ENCODE assay signal across 19 mouse cellular contexts in genomic region chr7:96734315-96735058, GRCm38 (mm10).
A peak's percentile ranks its signal among the peaks of the same experiment; 100 is the strongest.
DNase-seq lines count a peak whose midpoint lies in the region; ATAC-seq and TF ChIP-seq lines count a peak whose summit lies in the region.
"Had no signal": no experiment of that assay in that cellular context is flagged by ENCODE, and none has a peak within 500 bp of the region (broad histone marks: within the 10 kb centered on the region; RNA-seq: fewer than 3 reads in every experiment).

No protein-coding gene starts in this region.

- no peak for TF ChIP-seq EP300 in heart, adult 2 months (IDR thresholded peaks at IDR 0.05; ENCODE audit: insufficient read depth, low read depth, low read length)

- no peak overlapping the region for H3K9ac ChIP-seq in heart, adult 2 months (ENCODE audit: low read depth, low read length)
- no peak overlapping the region for H3K9ac ChIP-seq in forebrain, embryonic 12.5 days
- H3K9ac ChIP-seq: forebrain, embryonic 13.5 days; hindbrain, embryonic 12.5 days; neural tube, embryonic 13.5 days had no signal

- TF ChIP-seq CTCF in layer of hippocampus, adult 2 months (conservative IDR thresholded peaks at IDR 0.05): no peak
- no peak for TF ChIP-seq CTCF in heart, adult 2 months (IDR thresholded peaks at IDR 0.05)

- peak; percentile 90 for ATAC-seq in common myeloid progenitor, adult 5-6 weeks (replicated peaks; ENCODE audit: low read depth, poor library complexity, severe bottlenecking)
- ATAC-seq in hematopoietic stem cell, adult 5-6 weeks (replicated peaks in 1 of 2; ENCODE audit: insufficient read depth in 1 of 2, low FRiP score in 2 of 2, low TSS enrichment in 1 of 2, low read depth in 1 of 2, poor library complexity in 2 of 2, severe bottlenecking in 2 of 2): peak; percentile 85
- ATAC-seq in megakaryocyte progenitor cell, adult 5-6 weeks (replicated peaks; ENCODE audit: poor library complexity): peak; percentile 70
- ATAC-seq in forebrain, embryonic 12.5 days (ENCODE audit: low FRiP score): no peak
- ATAC-seq: forebrain, embryonic 13.5 days had no signal

- no peak overlapping the region for H3K4me3 ChIP-seq in layer of hippocampus, adult 2 months
- H3K4me3 ChIP-seq in heart, adult 2 months: no peak overlapping the region
- no peak overlapping the region for H3K4me3 ChIP-seq in forebrain, embryonic 12.5 days (replicated peaks)
- H3K4me3 ChIP-seq: forebrain, embryonic 13.5 days; hindbrain, embryonic 12.5 days; midbrain, embryonic 10.5 days; neural tube, embryonic 13.5 days had no signal

- no peak for TF ChIP-seq POLR2A in heart, adult 2 months (IDR thresholded peaks at IDR 0.05; ENCODE audit: insufficient read depth, low read depth, low read length)

- DNase-seq in layer of hippocampus, adult 2 months (ENCODE audit: low spot score in 2 of 2): no peak
- DNase-seq in layer of hippocampus, postnatal 10 days (ENCODE audit: low spot score in 2 of 2): no peak
- DNase-seq in heart, adult 2 months: no peak
- no peak for DNase-seq in frontal cortex, postnatal 25 days (ENCODE audit: low spot score in 2 of 2)
- DNase-seq: adrenal gland, adult 8-10 months; cerebellum, adult 11 months; cerebellum, postnatal 25 days; layer of hippocampus, postnatal 36 days; left cerebral cortex, postnatal 4 days; lung, postnatal 14 days; right cerebral cortex, postnatal 4 days had no signal

- peak overlapping the region; percentile 8; the same call in 1 of the 2 replicates for H3K27ac ChIP-seq in layer of hippocampus, adult 2 months
- H3K27ac ChIP-seq in heart, adult 2 months: no peak overlapping the region
- no peak overlapping the region for H3K27ac ChIP-seq in forebrain, embryonic 12.5 days
- H3K27ac ChIP-seq: forebrain, embryonic 13.5 days; hindbrain, embryonic 12.5 days; midbrain, embryonic 10.5 days; neural tube, embryonic 13.5 days had no signal

- H3K9me3 ChIP-seq in forebrain, embryonic 12.5 days: no peaks in the 10 kb centered on the region
- H3K9me3 ChIP-seq: forebrain, embryonic 13.5 days; hindbrain, embryonic 12.5 days; midbrain, embryonic 10.5 days; neural tube, embryonic 13.5 days had no signal

- H3K4me2 ChIP-seq in forebrain, embryonic 12.5 days: no peak overlapping the region
- H3K4me2 ChIP-seq: forebrain, embryonic 13.5 days; hindbrain, embryonic 12.5 days; neural tube, embryonic 13.5 days had no signal

- 60% methylated on average over 7 of the region's 7 CpGs for WGBS in heart, adult 2 months
- WGBS in forebrain, embryonic 12.5 days: 93% methylated on average over 7 of the region's 7 CpGs

- intact Hi-C loops in heart, adult 2 months (cut with DNase I): no loop called here

- H3K79me2 ChIP-seq in heart, adult 2 months (replicated peaks; ENCODE audit: control insufficient read depth, insufficient read depth, low read length): no peaks in the 10 kb centered on the region

- no peaks in the 10 kb centered on the region for H3K36me3 ChIP-seq in heart, adult 2 months (ENCODE audit: control insufficient read depth, insufficient read depth, low read length)
- H3K36me3 ChIP-seq in forebrain, embryonic 12.5 days (replicated peaks): peaks cover 21% of the 10 kb centered on the region

- no peaks in the 10 kb centered on the region for H3K4me1 ChIP-seq in heart, adult 2 months (ENCODE audit: control insufficient read depth, insufficient read depth, low read length)
- peaks cover 5% of the 10 kb centered on the region; the same call in 1 of the 2 replicates for H3K4me1 ChIP-seq in forebrain, embryonic 12.5 days

- no peaks in the 10 kb centered on the region for H3K27me3 ChIP-seq in heart, adult 2 months (ENCODE audit: control insufficient read depth, insufficient read depth, low read length)
- no peaks in the 10 kb centered on the region for H3K27me3 ChIP-seq in forebrain, embryonic 12.5 days
- H3K27me3 ChIP-seq: forebrain, embryonic 13.5 days; hindbrain, embryonic 12.5 days had no signal
